Mouse (Mus musculus) brain, adult 2 months (tissue): ENCODE data around the gene Olfr411.

ENCODE experiments used
- DNase-seq: peaks from one replicate; pipeline ENCODE4 v3.0.0; 2011; ENCODE audit warnings: low read depth, low spot score

The Olfr411 gene

GRCm38 (mm10) chr11:74352550-74352949, at the start of gene Olfr411:
Gene Olfr411 (minus strand): TSS chr11:74352650.
- DNase-seq = no peak

DNA sequence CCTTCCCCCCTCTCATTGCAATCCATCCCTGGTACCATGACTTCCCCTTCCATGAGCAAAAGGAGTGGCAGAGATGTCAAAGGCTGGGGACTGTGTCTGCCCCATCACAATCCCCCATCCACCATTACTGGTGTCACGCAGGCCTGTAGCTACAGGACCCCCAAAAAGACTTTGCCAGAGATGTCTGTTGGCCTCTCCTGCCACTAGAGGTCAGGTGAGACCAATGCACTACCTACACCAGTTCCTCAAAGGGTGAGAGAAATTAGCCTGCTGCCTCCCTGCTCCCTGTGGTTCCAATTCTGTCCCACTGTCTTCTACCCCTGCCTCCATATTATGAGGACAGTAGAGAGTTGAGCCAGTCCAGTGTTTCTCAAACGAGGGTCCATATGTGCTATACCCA, 49.7 kb upstream of the Olfr411 start:
- DNase-seq = no peak

GRCm38 (mm10) chr11:74395583-74395982, 43.1 kb upstream of the Olfr411 start:
- no peak for DNase-seq

DNA sequence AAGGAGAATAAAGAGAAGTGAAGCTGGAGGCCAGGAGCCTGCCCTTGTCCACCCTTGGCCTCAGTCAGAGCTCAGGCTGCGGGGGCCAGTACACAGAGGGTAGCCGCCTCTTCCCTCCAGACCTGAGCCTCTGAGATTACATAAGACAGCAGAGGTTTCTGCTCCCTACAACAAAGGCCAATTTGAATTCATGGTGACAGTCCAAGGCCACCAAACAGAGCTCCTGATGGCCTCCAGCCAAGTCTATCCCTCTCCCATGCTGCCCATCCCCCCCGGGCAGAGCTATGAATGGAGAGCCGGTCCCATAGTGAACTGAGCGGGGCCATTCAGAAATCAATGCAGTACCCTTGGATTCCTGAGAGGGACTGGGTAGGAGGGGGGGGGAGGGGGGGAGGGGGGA, 41.0 kb upstream of the Olfr411 start:
- DNase-seq = no peak

GRCm38 (mm10) chr11:74392903-74393302, 40.5 kb upstream of the Olfr411 start:
- peak; percentile 45 for DNase-seq

GRCm38 (mm10) chr11:74391899-74392298, 39.4 kb upstream of the Olfr411 start:
- DNase-seq = no peak

GRCm38 (mm10) chr11:74387203-74387602, 34.8 kb upstream of the Olfr411 start:
- no peak for DNase-seq

GRCm38 (mm10) chr11:74385674-74386073, 33.2 kb upstream of the Olfr411 start:
- DNase-seq = no peak

- no peak for DNase-seq
These were observed 26.9 kb upstream of the Olfr411 start for GRCm38 (mm10) chr11:74379166-74379873.

GRCm38 (mm10) chr11:74376847-74377246, 24.4 kb upstream of the Olfr411 start:
- DNase-seq = peak; percentile 90

GRCm38 (mm10) chr11:74371393-74372100, 19.1 kb upstream of the Olfr411 start:
- DNase-seq = peak; percentile 79

- DNase-seq = no peak
These were observed 9.3 kb upstream of the Olfr411 start, which contains the start of gene Olfr412 for GRCm38 (mm10) chr11:74361769-74362168. Gene Olfr412 (plus strand): TSS chr11:74362069.

- no peak for DNase-seq
These were observed 14.5 kb downstream of the Olfr411 start, which contains the start of gene Olfr410 for GRCm38 (mm10) chr11:74337931-74338330. Gene Olfr410 (minus strand): TSS chr11:74338031.

GRCm38 (mm10) chr11:74328781-74329180, 23.7 kb downstream of the Olfr411 start:
- DNase-seq = no peak

DNA sequence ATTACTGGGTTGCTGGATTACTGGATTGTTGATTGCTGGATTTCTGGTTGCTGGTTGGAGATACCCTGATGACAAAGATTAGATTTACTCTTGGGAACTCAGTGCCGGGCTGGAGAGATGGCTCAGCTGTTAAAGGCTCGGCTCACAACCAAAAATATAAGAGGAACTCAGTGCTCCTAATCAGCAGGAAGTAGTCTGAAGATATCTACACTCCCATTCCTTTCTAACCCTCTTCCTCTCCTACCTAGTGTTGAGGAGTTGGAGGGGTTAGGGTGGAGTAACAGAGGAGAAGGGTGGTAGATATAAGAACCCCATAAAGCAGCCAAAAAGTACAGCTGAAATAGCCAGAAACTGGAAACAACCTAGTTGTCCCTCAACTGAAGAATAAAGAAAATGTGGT, 26.4 kb downstream of the Olfr411 start:
- DNase-seq = no peak
